Mouse (Mus musculus) neutrophil, adult 59 days (primary cell): ENCODE measurements around the gene Rhox2g. TPM values are rescaled to one million over a fixed set of nuclear protein-coding genes. Genes with fewer than 3 reads are reported as not detected.

ENCODE experiments used
- total RNA-seq, 2 experiments: library from RNA; stranded (reverse); gene quantifications; 1 replicate in 1 of 2; 2 replicates in 1 of 2; pipeline ENCODE4 v1.2.4; 2023

Gene Rhox2g
- total RNA-seq = not detected

DNA sequence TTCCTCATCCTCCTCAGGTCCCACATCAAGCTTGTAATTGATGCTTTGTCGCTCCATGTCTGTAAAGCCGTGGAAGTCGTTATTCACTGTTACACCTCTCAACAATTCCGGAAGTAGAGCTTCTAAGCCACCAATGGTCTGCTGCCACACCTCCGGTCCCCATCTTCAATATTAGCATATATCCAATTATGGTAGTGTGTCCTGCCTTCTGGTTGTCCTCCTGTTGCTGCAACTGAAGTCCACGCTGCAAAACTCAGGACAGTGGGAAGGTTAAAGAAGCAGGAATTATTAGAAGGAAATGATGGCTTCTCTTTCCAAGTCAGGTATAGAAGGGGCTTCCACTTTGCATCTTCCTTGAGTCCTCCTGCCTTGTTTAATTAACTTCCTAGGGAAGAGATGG, at the start of gene Rhox2g:
Gene Rhox2g, minus strand, starts transcription at position 101 of the 400 bp plus-strand sequence.

DNA sequence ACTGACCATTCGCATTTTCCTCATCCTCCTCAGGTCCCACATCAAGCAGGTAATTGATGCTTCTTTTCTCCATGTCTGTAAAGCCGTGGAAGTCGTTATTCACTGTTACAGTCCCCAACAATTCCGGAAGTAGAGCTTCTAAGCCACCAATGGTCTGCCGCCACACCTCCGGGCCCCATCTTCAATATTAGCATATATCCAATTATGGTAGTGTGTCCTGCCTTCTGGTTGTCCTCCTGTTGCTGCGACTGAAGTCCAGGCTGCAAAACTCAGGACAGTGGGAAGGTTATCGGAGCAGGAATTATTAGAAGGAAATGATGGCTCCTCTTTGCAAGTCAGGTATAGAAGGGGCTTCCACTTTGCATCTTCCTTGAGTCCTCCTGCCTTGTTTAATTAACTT, 29.9 kb upstream of the Rhox2g start, which contains the start of gene Rhox2h:
Gene Rhox2h, minus strand, starts transcription at position 101 of the 400 bp plus-strand sequence.

DNA sequence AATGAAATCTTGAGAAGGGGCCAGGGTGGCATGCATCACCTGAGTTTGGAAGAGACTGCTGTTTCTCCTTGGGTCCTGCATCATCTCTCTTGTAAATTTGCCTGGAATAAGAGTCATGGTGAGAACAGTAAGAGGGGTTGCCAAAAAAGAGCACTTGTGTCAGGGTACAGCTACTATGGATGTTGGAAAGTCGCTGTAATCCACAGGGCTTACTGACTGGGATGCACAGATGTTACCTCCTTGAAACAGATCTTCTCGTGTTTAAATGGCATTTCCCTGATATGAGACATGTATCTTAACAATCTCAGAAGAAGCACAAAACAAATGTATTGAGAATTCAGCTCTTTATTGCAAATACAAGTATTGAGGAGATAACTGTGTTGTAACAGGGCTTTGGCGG, 25.4 kb upstream of the Rhox2g start, which contains the start of gene Rhox3h:
Gene Rhox3h, minus strand, starts transcription at position 101 of the 400 bp plus-strand sequence.

DNA sequence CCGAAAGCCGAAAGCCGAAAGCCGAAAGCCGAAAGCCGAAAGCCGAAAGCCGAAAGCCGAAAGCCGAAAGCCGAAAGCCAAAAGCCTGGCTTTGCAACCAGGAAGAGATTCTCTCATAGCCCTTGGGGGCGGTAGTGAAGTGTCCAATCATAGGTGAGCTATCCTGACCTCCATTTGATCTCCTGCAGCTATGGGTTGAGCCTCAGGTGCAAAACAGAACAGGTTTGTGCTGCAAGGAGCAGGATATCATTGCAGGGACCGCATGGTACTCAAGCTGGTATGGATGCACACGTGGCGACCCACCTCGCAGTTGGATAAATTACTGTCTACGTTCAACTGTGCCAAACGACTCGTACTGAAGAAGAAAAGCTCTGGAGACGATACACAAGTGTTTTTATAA, 8.0 kb upstream of the Rhox2g start, which contains the start of gene Rhox4g:
Gene Rhox4g, minus strand, starts transcription at position 101 of the 400 bp plus-strand sequence.

DNA sequence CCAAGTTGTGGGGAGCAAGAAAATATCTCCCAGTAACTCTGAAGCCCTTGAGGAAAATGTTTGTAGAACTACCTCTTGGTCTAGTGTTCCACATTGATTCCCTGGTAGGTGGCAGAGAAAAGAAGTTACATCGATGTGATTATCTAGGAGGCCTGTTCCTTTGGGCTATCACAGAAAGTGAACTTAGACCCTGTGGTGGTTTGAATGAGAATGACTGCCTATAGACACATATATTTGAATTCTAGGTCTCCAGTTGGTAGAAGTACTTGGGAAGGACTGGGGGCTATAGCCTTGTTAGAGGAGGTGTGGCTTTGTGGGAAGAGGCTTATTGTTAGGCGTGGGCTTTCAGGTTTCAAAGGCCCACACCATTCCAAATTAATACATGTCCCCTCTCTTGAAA, 14.8 kb downstream of the Rhox2g start, which contains the start of gene Rhox3g:
Gene Rhox3g, minus strand, starts transcription at position 101 of the 400 bp plus-strand sequence.

DNA sequence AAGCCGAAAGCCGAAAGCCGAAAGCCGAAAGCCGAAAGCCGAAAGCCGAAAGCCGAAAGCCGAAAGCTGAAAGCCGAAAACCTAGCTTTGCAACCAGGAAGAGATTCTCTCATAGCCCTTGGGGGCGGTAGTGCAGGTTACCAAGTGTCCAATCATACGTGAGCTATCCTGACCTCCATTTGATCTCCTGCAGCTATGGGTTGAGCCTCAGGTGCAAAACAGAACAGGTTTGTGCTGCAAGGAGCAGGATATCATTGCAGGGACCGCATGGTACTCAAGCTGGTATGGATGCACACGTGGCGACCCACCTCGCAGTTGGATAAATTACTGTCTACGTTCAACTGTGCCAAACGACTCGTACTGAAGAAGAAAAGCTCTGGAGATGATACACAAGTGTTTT, 35.7 kb downstream of the Rhox2g start, which contains the start of gene Rhox4f:
Gene Rhox4f, minus strand, starts transcription at position 101 of the 400 bp plus-strand sequence.

Other genes with a start within 250 kb of the Rhox2g start
- not detected for gene Rhox2b, start 231.4 kb downstream of the Rhox2g start, total RNA-seq
- gene Rhox4b, start 211.0 kb downstream of the Rhox2g start, total RNA-seq = not detected
- gene Rhox2c, start 189.8 kb downstream of the Rhox2g start, total RNA-seq = not detected
- not detected for gene Rhox3c, start 184.9 kb downstream of the Rhox2g start, total RNA-seq
- gene Rhox4c, start 163.1 kb downstream of the Rhox2g start, total RNA-seq = not detected
- not detected for gene Rhox2d, start 150.0 kb downstream of the Rhox2g start, total RNA-seq
- gene Rhox4d, start 129.1 kb downstream of the Rhox2g start, total RNA-seq = not detected
- gene Rhox2e, start 113.0 kb downstream of the Rhox2g start, total RNA-seq = not detected
- not detected for gene Rhox3e, start 101.5 kb downstream of the Rhox2g start, total RNA-seq
- not detected for gene Rhox4e, start 86.1 kb downstream of the Rhox2g start, total RNA-seq
- not detected for gene Rhox2f, start 72.1 kb downstream of the Rhox2g start, total RNA-seq
- not detected for gene Rhox3f, start 62.5 kb downstream of the Rhox2g start, total RNA-seq
- gene Rhox4f, start 35.8 kb downstream of the Rhox2g start, total RNA-seq = not detected
- gene Rhox3g, start 14.9 kb downstream of the Rhox2g start, total RNA-seq = not detected
- gene Rhox4g, start 7.9 kb upstream of the Rhox2g start, total RNA-seq = not detected
- not detected for gene Rhox3h, start 25.3 kb upstream of the Rhox2g start, total RNA-seq
- not detected for gene Rhox2h, start 29.8 kb upstream of the Rhox2g start, total RNA-seq
- not detected for gene Rhox5, start 161.4 kb upstream of the Rhox2g start, total RNA-seq
- not detected for gene Rhox6, start 183.4 kb upstream of the Rhox2g start, total RNA-seq
- gene Rhox7a, start 188.2 kb upstream of the Rhox2g start, total RNA-seq = not detected
- not detected for gene Rhox8, start 235.5 kb upstream of the Rhox2g start, total RNA-seq